Mouse (Mus musculus): ENCODE measurements around the gene Kif18b. TPM values are rescaled to one million over a fixed set of nuclear protein-coding genes. Genes with fewer than 3 reads are reported as not detected.

Gene Kif18b
- total RNA-seq, 2 experiments from 2014 or later, result 0.16 to 0.44 TPM

DNA sequence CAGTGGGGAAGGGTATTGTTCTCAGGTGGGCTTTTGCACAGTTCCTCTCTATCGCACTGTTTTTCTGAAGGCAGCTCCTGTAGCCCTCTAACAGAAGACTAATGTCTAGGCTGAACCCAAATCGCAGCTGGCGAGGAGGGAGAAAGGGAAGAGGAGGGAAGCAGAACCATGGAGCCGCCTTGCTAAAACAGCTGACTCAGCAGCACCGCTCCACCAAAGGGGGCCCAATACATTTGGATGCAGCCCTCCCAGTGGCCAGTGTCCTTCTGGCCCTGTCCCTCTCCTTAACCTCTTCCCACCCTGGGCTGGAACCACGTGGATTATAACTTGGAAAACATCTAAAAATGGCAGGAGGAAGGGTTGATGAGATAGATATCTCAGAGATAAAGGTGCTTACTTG, 16.3 kb upstream of the Kif18b start:
- intact Hi-C loops (cut with DNase I), result no loop called here
- DNase-seq (ENCODE audit: low spot score in 2 of 2), result no peak

DNA sequence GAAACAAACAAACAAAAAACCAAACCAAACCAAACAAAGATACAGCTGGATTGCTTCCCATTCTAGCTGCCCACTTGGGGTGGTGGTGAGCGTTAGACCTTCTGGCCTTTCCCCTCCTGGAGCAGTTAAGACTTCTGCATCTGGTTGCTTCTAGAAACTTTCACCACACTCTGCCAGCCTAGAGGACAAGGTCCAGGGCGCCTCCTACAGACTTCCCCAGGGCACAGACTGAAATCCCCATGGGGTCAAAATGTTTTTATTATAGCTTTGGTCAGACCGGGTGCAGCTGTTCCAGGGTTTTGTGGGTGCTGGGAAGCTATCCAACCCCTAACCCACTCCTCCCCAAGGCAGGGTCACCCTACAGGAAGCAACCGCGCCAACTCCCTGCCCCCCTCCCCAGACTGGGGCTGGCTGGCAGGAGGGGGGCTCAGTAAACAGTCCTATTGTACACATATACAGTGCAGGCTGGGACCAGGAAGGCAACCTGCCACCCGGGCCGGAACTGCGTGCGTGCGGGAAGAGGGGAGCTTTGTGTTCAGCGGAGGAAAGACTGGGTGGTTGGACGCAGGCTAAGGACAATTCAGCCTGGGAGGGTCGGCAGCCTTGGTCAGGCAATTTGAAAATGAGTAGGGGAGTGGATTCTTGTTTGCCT, 14.2 kb upstream of the Kif18b start:
- DNase-seq (ENCODE audit: low spot score in 2 of 2), result no peak
- intact Hi-C loops (cut with DNase I), result no loop called here

DNA sequence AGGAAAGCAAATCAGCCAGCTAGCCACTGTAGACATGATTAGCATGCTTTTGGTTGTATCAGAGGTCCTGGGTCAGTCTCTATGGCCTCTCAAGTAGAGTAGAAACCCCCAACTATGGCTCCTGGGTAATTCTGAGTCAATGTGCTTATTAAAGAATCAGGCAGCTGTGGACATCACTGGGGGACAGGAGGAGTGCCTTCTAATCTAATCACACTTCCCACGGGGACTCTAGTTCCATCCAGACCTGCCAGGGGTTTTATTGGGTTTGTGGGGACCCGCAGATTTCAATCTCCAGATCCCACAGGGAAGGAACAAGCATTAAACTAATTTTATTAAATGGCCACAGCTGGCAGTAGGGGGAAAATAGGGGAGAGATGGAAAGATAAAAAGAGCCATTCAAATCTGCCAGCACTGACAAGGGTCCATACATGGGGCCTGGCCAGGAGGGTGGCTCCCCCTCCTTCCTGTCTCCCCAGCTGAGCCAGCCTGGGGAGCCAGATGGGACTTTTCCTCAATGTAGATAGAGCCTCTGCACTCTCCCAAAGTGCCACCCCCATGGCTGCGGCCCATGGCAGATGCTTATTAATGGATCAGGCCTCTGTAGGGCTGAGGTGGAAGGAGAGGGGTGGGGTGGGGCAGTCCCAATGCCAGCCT, 12.7 kb upstream of the Kif18b start:
- intact Hi-C loops (cut with DNase I), result no loop called here
- DNase-seq (ENCODE audit: low spot score in 2 of 2), result no peak

DNA sequence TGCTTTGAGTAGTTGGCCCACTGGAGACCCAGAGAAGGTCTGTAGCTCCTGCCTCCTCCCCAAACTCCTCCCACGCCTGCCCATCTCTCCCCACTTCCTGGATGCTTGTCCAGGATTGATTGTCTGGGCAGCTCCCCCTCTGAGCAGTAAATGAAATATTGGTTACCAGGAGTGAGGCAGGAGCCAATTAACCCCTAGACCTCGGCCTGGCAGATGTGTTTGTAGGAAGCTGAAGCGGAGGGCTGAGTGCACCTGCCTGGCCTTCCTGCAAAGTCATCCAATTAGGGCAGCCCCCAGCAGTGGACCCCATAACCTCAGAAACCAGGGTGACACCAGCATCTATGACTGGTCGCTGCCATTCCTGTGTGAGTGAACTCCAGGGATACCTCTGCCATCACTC, 11.3 kb upstream of the Kif18b start:
- no peak for DNase-seq (ENCODE audit: low spot score in 2 of 2)
- intact Hi-C loops (cut with DNase I), result no loop called here

DNA sequence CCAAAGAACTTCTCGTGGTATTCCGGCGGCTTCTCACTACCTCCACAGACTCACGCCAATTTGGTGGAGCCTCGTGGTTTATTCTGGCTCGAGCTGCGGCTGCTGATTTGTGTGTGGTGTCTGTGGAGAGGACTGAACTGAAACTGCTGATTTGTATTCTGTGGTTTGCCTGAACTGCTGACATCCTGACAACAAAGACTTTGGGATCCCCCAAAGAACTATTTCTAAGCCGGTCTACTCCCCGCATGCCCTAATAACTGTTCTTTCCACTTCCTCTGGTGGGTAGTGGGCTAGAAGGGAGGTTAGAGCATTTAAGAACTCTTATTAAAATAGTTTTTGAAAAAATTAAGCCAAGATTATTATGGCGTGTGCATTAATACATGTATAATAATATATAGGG, 5.7 kb upstream of the Kif18b start:
- intact Hi-C loops (cut with DNase I), result no loop called here
- no peak for DNase-seq (ENCODE audit: low spot score in 2 of 2)

DNA sequence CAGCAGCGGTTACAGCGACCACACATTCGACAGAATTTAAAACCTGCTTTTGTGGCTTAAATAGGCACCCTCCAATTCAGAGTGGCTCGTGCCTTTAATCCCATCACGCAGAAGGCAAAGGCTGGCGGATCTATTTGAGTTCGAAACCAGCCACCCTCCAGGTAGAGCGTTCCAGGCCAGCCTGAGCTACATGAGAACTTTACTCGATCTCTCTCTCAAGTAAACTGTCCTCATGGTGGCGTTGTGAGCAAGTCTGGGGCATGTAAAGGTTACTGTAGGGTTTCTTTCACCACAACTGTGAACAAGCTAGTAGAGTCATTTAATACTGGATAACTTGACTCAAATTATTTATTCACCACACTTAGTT, 410 bp upstream of the Kif18b start:
- no peak for DNase-seq (ENCODE audit: low spot score in 2 of 2)
- intact Hi-C loops (cut with DNase I), result no loop called here

DNA sequence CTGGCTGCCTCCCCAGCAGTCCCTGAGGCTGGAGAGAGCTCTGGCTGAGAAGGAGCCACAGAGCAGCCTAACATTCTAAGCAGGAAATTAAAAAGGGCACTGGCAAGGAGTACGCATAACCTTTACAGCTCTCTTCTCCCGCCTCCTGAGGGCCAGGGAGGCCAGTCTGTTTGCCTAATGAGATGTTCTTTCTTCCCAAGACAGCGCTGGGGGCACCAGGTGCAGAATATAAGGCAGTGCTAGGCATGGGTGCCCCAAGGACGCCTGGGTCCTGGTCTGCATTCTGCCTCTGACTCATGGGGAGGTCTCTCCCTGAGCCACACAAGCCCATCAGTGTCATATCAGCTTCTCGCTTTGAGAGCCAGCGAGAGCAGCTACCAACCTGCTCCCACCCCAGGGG, 3.4 kb downstream of the Kif18b start:
- intact Hi-C loops (cut with DNase I), result no loop called here
- no peak for DNase-seq (ENCODE audit: low spot score in 2 of 2)

DNA sequence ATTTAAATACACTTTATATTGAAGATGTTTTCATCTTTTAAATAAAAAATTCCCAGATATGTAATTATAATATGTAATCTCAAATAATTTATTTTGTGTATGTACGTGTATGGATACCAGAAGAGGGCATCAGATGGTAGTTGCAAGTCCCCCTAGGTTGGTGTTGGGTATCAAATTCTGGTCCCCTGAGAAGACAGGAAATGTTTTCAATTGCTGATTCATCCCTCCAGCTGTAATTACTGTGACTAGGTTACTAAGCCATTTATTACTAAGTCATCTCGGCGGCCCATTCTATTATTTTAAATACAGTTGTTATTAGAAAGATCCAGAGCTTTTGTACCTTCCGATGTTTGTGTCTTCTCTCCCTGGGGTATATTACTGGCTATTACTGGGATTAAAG, 6.8 kb downstream of the Kif18b start:
- intact Hi-C loops (cut with DNase I), result no loop called here
- DNase-seq (ENCODE audit: low spot score in 2 of 2), result no peak

DNA sequence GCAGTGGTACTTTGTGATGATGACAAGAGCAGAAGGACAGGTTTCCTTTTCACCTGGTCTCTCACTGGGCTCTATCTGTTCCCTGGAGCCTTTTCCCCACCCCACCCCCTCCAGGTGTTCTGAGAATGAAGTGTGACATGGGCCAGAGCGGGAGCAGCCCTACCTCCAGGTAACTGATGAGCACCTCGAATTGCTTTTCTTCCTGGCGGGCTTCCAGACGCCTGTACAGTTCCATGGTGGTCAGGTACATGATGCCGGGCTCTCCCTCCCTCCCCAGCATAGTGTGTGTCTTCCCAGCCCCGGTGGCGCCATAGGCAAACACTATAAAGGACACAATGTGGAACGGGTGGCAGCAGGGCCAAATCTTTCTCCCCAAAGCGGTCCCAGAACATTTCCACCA, 9.5 kb downstream of the Kif18b start:
- DNase-seq (ENCODE audit: low spot score in 2 of 2), result no peak
- intact Hi-C loops (cut with DNase I), result no loop called here

DNA sequence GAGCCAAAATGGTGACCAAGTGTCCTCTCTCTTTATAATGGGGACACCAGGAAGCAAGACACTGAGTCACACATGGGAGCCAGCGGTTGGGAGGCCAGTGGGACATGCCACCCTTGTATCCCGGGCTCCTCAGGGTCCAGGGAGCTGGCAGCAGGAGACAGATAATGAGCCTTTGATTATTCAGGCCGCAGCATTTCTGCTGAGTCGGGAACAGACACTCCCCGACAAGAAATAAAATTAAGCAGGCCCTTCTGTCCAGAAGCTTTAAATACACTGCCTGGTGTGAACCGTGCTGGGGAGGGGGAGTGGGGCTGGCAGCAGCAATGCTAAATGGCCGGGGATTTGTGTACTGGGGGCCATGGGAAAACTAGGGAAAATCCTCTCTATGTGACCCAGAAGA, 13.5 kb downstream of the Kif18b start:
- DNase-seq (ENCODE audit: low spot score in 2 of 2), result no peak
- intact Hi-C loops (cut with DNase I), result loop anchor here (5.0 kb wide), 1 partner anchor 36 kb away; the partner anchor contains the start of gene C1ql1

DNA sequence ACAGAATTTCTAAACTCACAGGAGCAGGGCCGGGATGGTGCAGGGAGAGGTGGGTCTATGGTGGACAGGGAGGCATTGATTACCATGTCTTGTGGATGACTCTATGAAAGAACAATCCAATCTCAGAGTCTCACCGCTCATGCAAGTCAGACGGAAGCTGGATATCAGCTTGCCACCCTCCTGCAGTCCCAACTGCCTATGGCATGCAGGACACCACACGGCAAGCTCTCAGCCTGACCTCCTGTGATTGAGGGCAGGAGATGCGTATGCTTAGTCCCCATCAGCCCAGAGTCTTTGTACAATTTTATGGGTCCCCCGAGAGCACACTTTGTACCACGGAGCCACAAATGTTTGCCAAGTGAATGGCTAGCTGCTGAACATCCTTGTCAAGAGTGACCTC, 21.3 kb downstream of the Kif18b start:
- intact Hi-C loops (cut with DNase I), result no loop called here
- no peak for DNase-seq (ENCODE audit: low spot score in 2 of 2)

DNA sequence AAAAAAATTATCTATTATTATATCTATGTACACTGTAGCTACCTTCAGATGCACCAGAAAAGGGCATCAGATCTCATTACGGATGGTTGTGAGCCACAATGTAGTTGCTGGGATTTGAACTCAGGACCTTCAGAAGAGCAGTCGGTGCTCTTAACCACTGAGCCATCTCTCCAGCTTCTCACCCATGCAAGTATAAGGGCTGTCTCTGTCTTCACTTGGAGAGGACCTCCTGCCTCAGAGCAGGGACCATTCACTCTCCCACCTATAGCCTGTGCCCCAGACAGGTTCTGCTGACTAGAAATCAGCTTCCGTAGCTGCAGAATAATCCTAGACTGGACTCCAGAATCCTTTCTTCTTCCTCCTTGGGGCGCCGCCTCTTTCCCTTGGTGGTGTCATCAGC, 22.8 kb downstream of the Kif18b start:
- intact Hi-C loops (cut with DNase I), result no loop called here
- no peak for DNase-seq (ENCODE audit: low spot score in 2 of 2)

DNA sequence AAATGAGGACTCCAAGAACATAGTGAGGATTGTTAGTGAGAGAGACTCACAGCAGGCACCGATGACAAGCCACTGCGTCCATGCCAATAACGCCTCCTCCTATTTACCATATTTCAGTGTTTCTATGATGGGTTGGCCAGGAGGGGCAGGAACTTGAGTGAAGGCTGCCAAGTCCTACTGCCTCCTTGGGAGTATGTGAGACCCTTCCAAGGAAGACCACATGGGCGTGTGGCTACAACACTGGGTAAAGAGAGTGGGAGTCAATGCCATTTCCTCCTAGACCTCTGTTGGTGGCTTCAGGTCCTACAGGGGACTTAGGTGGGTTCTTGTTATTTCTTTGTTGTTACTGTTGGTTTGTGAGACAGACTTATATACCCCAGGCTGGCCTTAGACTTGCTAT, 23.7 kb downstream of the Kif18b start:
- no peak for DNase-seq (ENCODE audit: low spot score in 2 of 2)
- intact Hi-C loops (cut with DNase I), result loop anchor here (2.0 kb wide), 2 partner anchors 92 to 154 kb away; no protein-coding TSS in a partner anchor

DNA sequence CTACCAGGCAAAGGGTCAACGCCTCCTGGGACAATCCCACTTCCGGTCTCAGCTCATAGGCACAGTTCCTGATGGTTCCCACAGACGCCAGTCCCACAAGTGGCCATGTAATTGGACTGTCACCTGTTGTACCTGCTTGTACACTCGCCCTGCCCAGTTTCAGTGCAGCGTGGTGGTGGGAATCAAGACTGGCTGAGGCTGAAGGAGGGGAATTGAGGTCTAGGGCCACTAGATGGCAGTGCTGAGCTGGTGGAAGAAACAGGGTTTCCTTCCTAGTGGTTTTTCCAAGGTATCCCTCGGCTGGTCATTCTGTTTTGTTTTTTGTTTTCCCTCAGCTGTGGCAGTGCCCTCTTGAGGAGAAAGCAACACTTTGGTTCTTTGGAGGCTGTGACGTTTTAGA, 24.2 kb downstream of the Kif18b start, which contains the start of gene Gfap:
TSS of gene Gfap (minus strand) at position 150 of the 400 bp plus-strand sequence.
- peak; percentile 72 to 78 for DNase-seq (ENCODE audit: low spot score in 2 of 2)
- intact Hi-C loops (cut with DNase I), result loop anchor here (2.0 kb wide), 2 partner anchors 92 to 154 kb away; no protein-coding TSS in a partner anchor

DNA sequence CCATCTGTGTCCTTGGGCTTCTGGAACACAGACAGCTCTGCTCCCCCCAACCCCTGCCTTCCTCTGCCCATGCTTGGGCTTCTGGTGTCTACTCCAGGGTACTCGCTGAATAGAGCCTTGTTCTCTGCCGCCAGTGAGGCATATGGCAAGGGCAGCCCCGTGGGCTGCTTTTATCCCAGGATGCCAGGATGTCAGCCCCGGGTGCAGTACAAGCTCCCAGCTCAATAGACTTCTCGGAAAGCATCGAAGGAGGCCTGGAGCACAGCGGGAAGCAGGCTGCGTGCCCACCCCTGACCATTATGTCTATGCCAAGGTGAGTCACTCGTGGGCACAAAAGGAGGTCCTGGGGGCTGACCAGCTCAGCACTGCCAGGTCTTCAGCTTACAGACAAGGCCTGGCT, 26.5 kb downstream of the Kif18b start:
- no peak for DNase-seq (ENCODE audit: low spot score in 2 of 2)
- intact Hi-C loops (cut with DNase I), result no loop called here

DNA sequence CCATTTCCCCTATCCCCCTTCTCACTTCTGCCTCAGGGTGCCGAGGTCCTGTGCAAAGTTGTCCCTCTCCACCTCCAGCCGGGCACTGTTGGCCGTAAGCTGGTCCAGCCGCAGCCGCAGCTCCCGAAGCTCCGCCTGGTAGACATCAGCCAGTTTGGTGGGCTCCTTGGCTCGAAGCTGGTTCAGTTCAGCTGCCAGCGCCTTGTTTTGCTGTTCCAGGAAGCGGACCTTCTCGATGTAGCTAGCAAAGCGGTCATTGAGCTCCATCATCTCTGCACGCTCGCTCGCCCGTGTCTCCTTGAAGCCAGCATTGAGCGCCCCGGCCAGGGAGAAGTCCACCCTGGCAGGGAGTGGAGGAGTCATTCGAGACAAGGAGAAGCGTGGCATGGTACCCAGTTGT, 28.3 kb downstream of the Kif18b start:
- DNase-seq (ENCODE audit: low spot score in 2 of 2), result no peak

DNA sequence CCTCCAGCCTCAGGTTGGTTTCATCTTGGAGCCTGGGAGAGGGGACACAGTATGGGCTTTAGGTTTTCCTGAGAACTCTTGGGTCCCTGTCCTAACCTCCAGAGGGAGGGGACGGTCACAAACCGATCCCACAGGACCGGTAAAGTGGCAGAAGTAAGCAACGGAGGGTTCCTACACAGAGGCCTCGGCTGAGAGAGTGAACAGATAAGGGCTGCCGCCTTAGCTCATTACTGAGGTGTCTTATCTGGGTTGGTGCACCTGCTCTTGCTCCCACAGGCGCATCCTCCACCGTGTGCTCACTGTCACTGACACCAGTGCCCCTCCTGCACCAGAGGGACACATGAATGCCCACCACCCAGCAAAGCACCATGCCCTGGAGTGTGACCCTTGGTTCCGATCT, 29.1 kb downstream of the Kif18b start:
- intact Hi-C loops (cut with DNase I), result no loop called here

More for the DNA sequence above, 28.3 kb downstream of the Kif18b start:
- intact Hi-C loops (cut with DNase I), result no loop called here

DNA sequence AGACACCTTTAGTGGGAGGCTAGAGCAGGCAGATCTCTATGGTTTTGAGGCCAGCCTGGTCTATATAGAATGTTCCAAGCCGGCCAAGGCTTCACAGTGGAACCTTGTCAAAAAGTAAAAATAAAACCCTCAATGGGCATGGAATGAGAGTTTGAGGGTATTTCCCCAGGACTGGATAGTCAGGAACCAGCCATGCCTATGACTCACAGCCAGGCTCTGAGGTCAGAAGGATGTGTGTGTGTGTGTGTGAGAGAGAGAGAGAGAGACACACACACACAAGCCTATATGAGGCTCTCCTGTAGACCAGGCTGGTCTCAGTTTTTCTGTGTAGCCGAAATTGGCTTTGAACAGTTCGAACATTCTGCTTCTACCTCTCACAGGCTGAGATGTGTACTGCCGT, 30.2 kb downstream of the Kif18b start:
- no peak for DNase-seq (ENCODE audit: low spot score in 2 of 2)
- intact Hi-C loops (cut with DNase I), result no loop called here

More for the DNA sequence above, 29.1 kb downstream of the Kif18b start:
- no peak for DNase-seq (ENCODE audit: low spot score in 2 of 2)

DNA sequence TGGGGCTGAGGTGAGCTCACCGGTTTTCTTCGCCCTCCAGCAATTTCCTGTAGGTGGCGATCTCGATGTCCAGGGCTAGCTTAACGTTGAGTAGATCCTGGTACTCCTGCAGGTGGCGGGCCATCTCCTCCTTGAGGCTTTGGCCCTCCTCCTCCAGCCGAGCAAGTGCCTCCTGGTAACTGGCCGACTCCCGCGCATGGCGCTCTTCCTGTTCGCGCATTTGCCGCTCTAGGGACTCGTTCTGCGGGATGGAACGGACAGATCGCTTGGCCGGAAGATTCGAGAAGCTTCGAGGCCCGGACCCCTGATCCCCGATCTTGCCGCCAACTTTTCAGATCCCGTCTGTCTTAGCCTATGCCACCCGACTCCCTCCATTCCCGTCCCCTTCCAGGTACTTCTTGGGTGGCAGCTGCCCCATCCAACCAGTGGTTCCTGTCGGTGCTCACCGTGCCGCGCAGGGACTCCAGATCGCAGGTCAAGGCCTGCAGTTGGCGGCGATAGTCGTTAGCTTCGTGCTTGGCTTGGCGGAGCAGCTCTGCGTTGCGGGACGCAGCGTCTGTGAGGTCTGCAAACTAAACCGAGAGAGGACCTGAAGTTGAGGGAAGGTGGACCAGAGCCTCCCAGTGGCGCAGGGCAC, 31.8 kb downstream of the Kif18b start:
- peak in 1 of 2 experiments; percentile 21 for DNase-seq (ENCODE audit: low spot score in 2 of 2)
- intact Hi-C loops (cut with DNase I), result no loop called here

DNA sequence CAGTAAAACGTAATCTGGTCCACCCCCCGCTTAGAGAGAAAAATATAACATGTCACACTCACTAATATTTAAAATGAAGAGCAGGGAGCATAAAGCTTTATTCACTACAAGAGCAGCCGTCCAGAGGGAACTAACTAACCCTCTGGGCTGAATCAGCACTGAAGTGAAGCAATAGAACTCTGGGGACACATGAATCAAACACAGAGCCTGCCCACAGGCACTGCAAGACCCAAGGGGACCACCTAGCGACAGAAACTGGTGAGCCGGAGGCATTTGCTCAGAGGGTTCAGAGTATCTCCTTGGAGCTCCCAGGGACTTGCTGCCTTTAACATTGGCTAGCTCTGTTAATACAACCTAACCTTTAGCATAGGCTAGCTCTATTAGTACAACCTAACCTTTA, 34.8 kb downstream of the Kif18b start:
- intact Hi-C loops (cut with DNase I), result no loop called here
- DNase-seq (ENCODE audit: low spot score in 2 of 2), result no peak

DNA sequence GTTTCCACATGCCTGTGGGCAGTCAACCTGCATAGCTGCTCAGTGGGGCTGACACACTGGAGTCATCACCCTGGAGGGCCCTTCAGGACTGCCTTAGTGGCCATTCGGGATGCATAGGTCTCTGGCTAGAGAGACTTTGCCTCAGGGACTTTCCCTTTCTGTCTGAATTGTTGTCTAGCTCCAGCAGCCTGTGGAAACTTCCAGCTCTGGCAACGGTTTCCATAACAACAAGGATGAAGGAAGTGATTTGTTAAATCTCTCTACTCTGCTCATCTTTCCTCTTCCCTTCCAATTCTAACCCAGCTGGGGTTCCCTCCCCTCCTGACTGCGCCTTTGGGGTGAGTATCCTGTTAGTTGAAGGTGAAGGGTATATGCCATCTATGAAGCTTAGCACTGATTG, 36.8 kb downstream of the Kif18b start:
- intact Hi-C loops (cut with DNase I), result no loop called here

More for the DNA sequence above, 36.8 kb downstream of the Kif18b start:
- DNase-seq (ENCODE audit: low spot score in 2 of 2), result peak; percentile 38 to 39
